Mouse (Mus musculus) embryo, embryonic 10.5 days (tissue): ENCODE results near the gene Tbc1d2b.

Source experiments
- DNase-seq: peaks from one replicate; pipeline ENCODE4 v3.0.0-alpha.2; 2015; ENCODE audit warnings: low spot score

The Tbc1d2b gene

GRCm38 (mm10) chr9:90171421-90171820, 99.2 kb downstream of the Tbc1d2b start:
- DNase-seq: no peak

- no peak for DNase-seq
Measured at GRCm38 (mm10) chr9:90169965-90170364, 100.6 kb downstream of the Tbc1d2b start.

- no peak for DNase-seq
Measured at GRCm38 (mm10) chr9:90166615-90167014, 104.0 kb downstream of the Tbc1d2b start.

- DNase-seq: no peak
Measured at GRCm38 (mm10) chr9:90165590-90165989, 105.0 kb downstream of the Tbc1d2b start.

- DNase-seq: no peak
Measured at GRCm38 (mm10) chr9:90164670-90165453, 105.7 kb downstream of the Tbc1d2b start.

GRCm38 (mm10) chr9:90163749-90164095, 106.9 kb downstream of the Tbc1d2b start:
- peak; percentile 67 for DNase-seq

GRCm38 (mm10) chr9:90162926-90163748, 107.5 kb downstream of the Tbc1d2b start, which contains the start of gene Adamts7:
TSS of gene Adamts7 (plus strand) at chr9:90163069.
- DNase-seq: peak; percentile 71

GRCm38 (mm10) chr9:90162243-90162925, 108.2 kb downstream of the Tbc1d2b start:
- peak; percentile 77 for DNase-seq
